Mouse (Mus musculus): ENCODE measurements around the gene Ddx11. TPM values are rescaled to one million over a fixed set of nuclear protein-coding genes. Genes with fewer than 3 reads are reported as not detected.

Gene Ddx11
- total RNA-seq (2021): 1 to 10 TPM in 1 of 2 experiments, under 1 TPM in 1; 0.38 to 1.5 TPM
- long read RNA-seq, experiment 1: 0 reads
- long read RNA-seq, experiment 2: 0 reads

DNA sequence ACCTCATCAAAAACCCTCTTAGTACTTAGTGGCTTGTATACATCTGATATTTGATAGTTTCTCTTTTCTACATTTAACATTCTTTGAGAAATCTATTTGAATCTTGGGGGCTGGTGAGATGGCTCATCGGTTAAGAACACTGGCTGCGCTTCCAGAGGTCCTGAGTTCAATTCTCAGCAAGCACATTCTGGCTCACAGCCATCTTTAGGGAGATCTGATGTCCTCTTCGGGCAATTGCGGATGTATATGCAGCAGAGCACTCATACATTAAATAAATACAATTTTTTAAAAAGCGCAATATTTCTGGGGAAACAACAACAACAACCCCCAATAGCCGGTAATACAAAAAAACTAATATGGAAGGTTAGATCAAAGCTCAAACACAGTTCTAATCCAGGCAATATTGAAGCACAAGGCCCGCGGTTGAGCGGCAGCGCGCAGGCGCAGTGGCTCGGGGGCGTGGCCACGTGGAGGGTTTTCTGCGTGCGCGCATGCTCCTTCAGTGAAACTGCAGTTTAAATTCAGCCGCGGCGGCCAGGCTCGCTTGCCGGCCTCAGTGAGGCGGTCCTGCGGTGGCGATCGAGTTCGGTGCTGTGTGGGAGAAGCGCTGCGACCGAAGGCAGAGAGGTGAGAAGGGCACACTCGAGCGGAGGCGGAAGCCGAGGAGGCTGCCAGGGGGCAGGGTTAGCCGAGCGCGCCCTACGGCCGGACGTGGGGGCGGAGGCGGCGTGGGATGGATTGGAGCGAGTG lies at the start of gene Ddx11:
Gene Ddx11 (plus strand): TSS at position 455 of the 750 bp plus-strand sequence.
- intact Hi-C loops (cut with DNase I): no loop called here
- TF ChIP-seq CTCF (IDR thresholded peaks at IDR 0.05): no peak; the same call in 1 of the 2 replicates
- H3K27ac ChIP-seq: peak within 1 kb of the TSS; percentile 87
- H3K4me3 ChIP-seq: peak within 1 kb of the TSS; percentile 91
- DNase-seq: peak; percentile 96

DNA sequence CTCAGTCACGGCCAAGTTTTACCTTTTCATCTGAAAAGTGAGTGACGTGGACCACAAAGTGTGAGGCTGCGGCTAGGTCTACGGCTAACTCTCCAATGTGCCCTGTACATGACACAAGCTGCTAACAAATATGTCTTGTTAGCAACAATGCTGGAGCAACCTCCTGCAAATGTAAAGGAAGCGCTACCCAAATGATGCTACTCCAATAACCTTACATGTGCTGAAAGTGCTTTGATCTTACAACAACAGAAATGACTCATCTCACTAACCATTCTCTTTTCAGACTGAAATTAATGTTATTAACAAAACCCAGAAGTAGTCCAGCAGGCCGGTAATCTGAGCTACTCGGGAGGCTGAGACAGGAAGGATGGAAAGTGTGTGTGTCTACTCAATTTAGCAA lies 49.3 kb upstream of the Ddx11 start:
- no peak for TF ChIP-seq CTCF (IDR thresholded peaks at IDR 0.05)
- Histone ChIP-seq H3K27ac (no peak overlapping the region), H3K4me3 (no peak overlapping the region)
- intact Hi-C loops (cut with DNase I): no loop called here
- DNase-seq: no peak

DNA sequence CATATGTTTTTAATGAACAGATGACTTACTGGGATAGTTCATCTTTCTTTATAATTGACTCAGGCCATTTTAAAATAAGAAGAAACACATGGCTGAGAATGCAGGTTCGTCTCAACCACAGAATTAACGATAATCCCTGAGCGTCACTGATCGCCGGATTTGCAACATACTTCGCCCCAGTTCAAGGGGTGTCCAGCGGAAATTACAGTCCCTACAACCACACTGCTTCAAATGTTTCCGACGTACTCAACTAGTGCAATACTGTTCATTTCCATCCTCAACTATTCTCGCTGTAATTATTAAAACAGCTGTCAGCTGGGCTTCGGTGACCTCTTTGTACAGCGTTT lies 47.5 kb upstream of the Ddx11 start:
- intact Hi-C loops (cut with DNase I): loop anchor here (2.0 kb wide), 1 partner anchor 25 kb away; the partner anchor contains the start of gene Ndufv2

GRCm38 (mm10) chr17:66076174-66076927 lies 47.0 kb upstream of the Ddx11 start:
- Histone ChIP-seq H3K4me3 (peak overlapping the region; percentile 97), H3K27ac (peak overlapping the region; percentile 95)
- peak; percentile 69 for DNase-seq
- no peak for TF ChIP-seq CTCF (IDR thresholded peaks at IDR 0.05)
- intact Hi-C loops (cut with DNase I): loop anchor here (2.0 kb wide), 1 partner anchor 24 kb away; the partner anchor contains the start of gene Ndufv2

More for the DNA sequence above, 47.5 kb upstream of the Ddx11 start:
- DNase-seq: no peak
- peak overlapping the region; percentile 97 for H3K4me3 ChIP-seq
- H3K27ac ChIP-seq: peak overlapping the region; percentile 95
- TF ChIP-seq CTCF (IDR thresholded peaks at IDR 0.05): no peak

- DNase-seq: peak; percentile 98
- H3K27ac ChIP-seq: peak within 1 kb of the TSS; percentile 95
- peak within 1 kb of the TSS; percentile 97 for H3K4me3 ChIP-seq
- no peak for TF ChIP-seq CTCF (IDR thresholded peaks at IDR 0.05)
- intact Hi-C loops (cut with DNase I): loop anchor here (2.0 kb wide), 1 partner anchor 24 kb away; the partner anchor contains the start of gene Ndufv2
Observed at GRCm38 (mm10) chr17:66076934-66077333, 46.4 kb upstream of the Ddx11 start, which contains the start of gene Ankrd12. Ankrd12 (minus strand) TSS chr17:66077089.

DNA sequence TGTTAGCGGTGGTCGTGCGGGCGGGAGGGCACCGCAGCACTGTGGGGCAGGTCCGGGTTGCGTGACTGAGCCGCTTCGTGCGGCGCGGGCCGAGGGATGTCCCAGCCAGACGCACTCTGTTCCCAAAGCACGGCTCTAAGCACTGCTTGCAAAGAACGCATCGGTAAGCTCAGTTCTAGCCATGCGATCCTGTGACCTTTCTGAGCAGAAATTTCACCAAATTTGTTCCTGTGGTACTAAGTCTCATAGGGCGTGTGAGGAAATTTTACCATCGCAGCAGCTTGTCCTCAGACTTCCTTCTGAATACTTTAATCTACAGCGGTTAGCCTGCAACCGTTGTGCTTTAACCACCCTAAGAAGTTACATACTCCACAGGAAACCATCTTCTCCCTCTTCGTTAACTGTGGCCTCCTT lies 45.9 kb upstream of the Ddx11 start:
- DNase-seq: no peak
- peak overlapping the region; percentile 95 for H3K27ac ChIP-seq
- intact Hi-C loops (cut with DNase I): loop anchor here (2.0 kb wide), 1 partner anchor 23 kb away; the partner anchor contains the start of gene Ndufv2
- TF ChIP-seq CTCF (IDR thresholded peaks at IDR 0.05): no peak
- H3K4me3 ChIP-seq: peak overlapping the region; percentile 97

DNA sequence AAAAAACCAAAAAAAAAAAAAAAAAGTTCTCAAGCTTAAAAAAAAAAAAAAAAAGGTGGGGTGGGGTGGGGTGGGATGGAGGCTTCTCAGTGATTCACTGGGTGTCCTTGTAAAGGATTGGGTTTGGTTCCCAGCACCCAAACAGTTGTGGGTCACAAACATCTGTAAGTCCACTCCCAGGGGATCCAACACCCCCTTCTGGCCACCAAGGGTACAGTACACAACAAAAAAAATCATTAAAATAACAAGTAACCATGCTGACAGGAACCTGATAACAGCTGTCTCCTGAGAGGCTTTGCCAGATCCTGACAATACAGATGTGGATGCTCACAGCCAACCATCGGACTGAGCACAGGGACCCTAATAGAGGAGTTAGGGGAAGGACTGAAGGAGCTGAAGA lies 38.8 kb upstream of the Ddx11 start:
- no peak overlapping the region for H3K4me3 ChIP-seq
- DNase-seq: no peak
- intact Hi-C loops (cut with DNase I): no loop called here
- H3K27ac ChIP-seq: no peak overlapping the region
- TF ChIP-seq CTCF (IDR thresholded peaks at IDR 0.05): peak; percentile 10; the same call in 1 of the 2 replicates

DNA sequence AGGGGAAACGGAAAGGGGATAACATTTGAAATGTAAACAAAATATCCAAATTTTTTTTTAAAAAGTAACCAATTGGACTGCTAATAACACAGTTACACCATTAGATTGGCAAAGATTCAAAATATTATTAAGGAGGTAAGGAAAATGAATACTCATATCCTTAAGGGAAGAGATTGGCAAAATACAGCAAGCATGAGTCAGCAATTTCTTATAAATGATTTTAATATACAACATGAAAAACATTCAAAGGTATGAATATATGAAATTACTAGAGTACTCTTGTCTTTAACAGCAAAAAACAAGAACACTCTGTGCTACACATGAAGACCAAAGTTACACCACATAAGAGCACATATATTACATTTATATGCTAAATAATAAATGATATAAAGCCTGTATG lies 38.3 kb upstream of the Ddx11 start:
- H3K27ac ChIP-seq: no peak overlapping the region
- H3K4me3 ChIP-seq: no peak overlapping the region
- no peak for TF ChIP-seq CTCF (IDR thresholded peaks at IDR 0.05)
- intact Hi-C loops (cut with DNase I): no loop called here
- DNase-seq: no peak

GRCm38 (mm10) chr17:66090251-66090650 lies 33.1 kb upstream of the Ddx11 start:
- DNase-seq: no peak
- H3K27ac ChIP-seq: no peak overlapping the region
- no peak for TF ChIP-seq CTCF (IDR thresholded peaks at IDR 0.05)
- intact Hi-C loops (cut with DNase I): no loop called here
- H3K4me3 ChIP-seq: no peak overlapping the region

DNA sequence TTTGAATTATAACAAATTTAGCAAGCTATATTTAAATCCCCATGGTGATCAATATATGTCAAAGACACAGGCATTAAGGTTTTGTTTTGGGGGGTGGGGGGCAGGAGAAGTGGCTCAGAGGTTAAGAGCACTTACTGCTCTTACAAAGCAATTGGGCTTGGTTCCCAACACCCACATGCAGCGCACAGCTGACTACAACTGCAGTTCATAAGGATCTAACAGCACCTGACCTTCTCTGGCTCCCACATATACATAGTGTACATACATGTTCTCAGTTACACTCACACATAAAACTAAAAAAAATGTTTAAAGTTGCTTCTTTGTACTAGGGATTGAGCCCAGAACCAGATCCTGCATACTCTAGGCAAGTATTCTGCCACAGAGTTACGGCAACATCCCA lies 31.9 kb upstream of the Ddx11 start:
- no peak for DNase-seq
- TF ChIP-seq CTCF (IDR thresholded peaks at IDR 0.05): no peak
- no peak overlapping the region for H3K27ac ChIP-seq
- H3K4me3 ChIP-seq: no peak overlapping the region
- intact Hi-C loops (cut with DNase I): no loop called here

DNA sequence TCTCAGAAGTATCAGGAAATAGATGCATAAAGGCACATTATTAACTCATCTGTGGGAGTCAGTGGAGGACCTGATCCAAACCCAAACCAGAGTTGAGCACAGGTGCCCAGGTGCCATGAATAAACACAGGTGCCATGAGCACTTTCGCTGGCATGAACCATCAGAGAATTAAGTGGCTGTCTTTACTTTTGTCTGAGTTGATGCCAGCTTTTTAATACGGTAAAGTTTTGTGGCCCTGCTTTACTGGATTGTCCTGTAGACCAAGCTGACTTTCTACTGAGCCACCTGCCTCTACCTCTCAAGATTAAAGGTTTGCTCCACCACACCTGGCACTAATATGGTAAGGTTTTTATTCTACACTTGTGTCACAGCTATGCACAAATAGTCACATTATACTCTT lies 31.3 kb upstream of the Ddx11 start:
- H3K27ac ChIP-seq: no peak overlapping the region
- intact Hi-C loops (cut with DNase I): no loop called here
- TF ChIP-seq CTCF (IDR thresholded peaks at IDR 0.05): no peak

DNA sequence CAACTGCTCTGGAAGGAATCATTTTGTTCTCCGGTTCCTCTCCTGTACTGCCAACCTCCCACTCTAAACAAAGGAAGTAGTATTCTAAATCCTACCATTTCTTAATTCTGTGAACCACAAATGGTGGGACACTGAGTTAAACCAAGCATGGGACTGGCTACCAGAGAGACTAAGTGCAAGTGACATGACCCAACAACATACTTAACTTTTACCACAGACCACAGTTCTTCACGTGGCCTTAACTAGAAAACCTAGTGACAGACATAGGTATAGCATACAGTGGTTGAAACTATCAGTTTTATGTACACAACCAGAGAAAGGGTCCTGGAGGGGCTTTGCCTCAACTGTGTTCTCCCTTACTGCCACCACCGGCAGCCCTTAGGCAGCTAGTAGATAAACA lies 30.7 kb upstream of the Ddx11 start:
- intact Hi-C loops (cut with DNase I): no loop called here
- TF ChIP-seq CTCF (IDR thresholded peaks at IDR 0.05): no peak
- H3K4me3 ChIP-seq: no peak overlapping the region
- H3K27ac ChIP-seq: no peak overlapping the region
- no peak for DNase-seq

More for the DNA sequence above, 31.3 kb upstream of the Ddx11 start:
- H3K4me3 ChIP-seq: no peak overlapping the region
- DNase-seq: no peak
